Mouse (Mus musculus): ENCODE results near the gene Cacna2d3. TPM values are rescaled to one million over a fixed set of nuclear protein-coding genes. Genes with fewer than 3 reads are reported as not detected.

Gene Cacna2d3
- total and polyA plus RNA-seq, 3 experiments: 0.61 to 0.78 (median 0.70) TPM

- no peaks in the 10 kb centered on the region for H3K79me2 ChIP-seq (replicated peaks; ENCODE audit: control insufficient read depth, insufficient read depth, low read length)
- TF ChIP-seq CTCF (IDR thresholded peaks at IDR 0.05) (no peak), POLR2A (IDR thresholded peaks at IDR 0.05; ENCODE audit: insufficient read depth, low read depth, low read length) (no peak), EP300 (IDR thresholded peaks at IDR 0.05; ENCODE audit: insufficient read depth, low read depth, low read length) (no peak)
- H3K27me3 ChIP-seq (ENCODE audit: control insufficient read depth, insufficient read depth, low read length): no peaks in the 10 kb centered on the region
- no peak for DNase-seq
- no peak overlapping the region for H3K4me3 ChIP-seq
- H3K4me1 ChIP-seq (ENCODE audit: control insufficient read depth, insufficient read depth, low read length): no peaks in the 10 kb centered on the region
- no peak overlapping the region for H3K9ac ChIP-seq (ENCODE audit: low read depth, low read length)
- intact Hi-C loops (cut with DNase I): no loop called here
- 44% methylated on average over 2 of the region's 2 CpGs for WGBS
- no peak overlapping the region for H3K27ac ChIP-seq
- H3K36me3 ChIP-seq (ENCODE audit: control insufficient read depth, insufficient read depth, low read length): no peaks in the 10 kb centered on the region
These were observed 444.0 kb downstream of the Cacna2d3 start for GRCm38 (mm10) chr14:29277701-29278100.

DNA sequence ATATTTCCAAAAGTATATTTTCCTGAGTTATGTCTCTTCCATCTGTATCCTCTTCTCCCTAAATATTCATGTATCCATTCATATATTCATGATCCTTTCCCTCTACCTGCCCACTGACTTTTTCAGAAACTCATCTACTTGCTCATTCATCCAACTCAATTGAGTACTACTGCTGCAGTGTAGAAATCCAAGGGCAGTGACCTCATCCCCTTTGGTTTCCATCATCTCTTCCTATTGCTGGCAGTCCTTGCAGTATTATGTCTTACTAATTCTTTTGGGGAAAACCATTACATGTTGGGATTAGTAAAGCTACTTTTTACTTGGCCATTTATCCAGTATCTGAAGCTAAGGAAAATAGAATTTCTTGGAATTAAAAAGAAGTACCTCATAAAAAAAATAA is 447.8 kb downstream of the Cacna2d3 start:
- H3K27ac ChIP-seq: no peak overlapping the region
- H3K36me3 ChIP-seq (ENCODE audit: control insufficient read depth, insufficient read depth, low read length): no peaks in the 10 kb centered on the region
- no peaks in the 10 kb centered on the region for H3K79me2 ChIP-seq (replicated peaks; ENCODE audit: control insufficient read depth, insufficient read depth, low read length)
- DNase-seq: no peak
- intact Hi-C loops (cut with DNase I): no loop called here
- no peak overlapping the region for H3K9ac ChIP-seq (ENCODE audit: low read depth, low read length)
- no peaks in the 10 kb centered on the region for H3K27me3 ChIP-seq (ENCODE audit: control insufficient read depth, insufficient read depth, low read length)
- TF ChIP-seq CTCF (IDR thresholded peaks at IDR 0.05) (no peak), EP300 (IDR thresholded peaks at IDR 0.05; ENCODE audit: insufficient read depth, low read depth, low read length) (no peak), POLR2A (IDR thresholded peaks at IDR 0.05; ENCODE audit: insufficient read depth, low read depth, low read length) (no peak)
- H3K4me1 ChIP-seq (ENCODE audit: control insufficient read depth, insufficient read depth, low read length): no peaks in the 10 kb centered on the region
- no peak overlapping the region for H3K4me3 ChIP-seq

- H3K4me1 ChIP-seq (ENCODE audit: control insufficient read depth, insufficient read depth, low read length): no peaks in the 10 kb centered on the region
- intact Hi-C loops (cut with DNase I): no loop called here
- TF ChIP-seq POLR2A (IDR thresholded peaks at IDR 0.05; ENCODE audit: insufficient read depth, low read depth, low read length) (no peak), EP300 (IDR thresholded peaks at IDR 0.05; ENCODE audit: insufficient read depth, low read depth, low read length) (no peak), CTCF (IDR thresholded peaks at IDR 0.05) (no peak)
- H3K9ac ChIP-seq (ENCODE audit: low read depth, low read length): no peak overlapping the region
- no peaks in the 10 kb centered on the region for H3K27me3 ChIP-seq (ENCODE audit: control insufficient read depth, insufficient read depth, low read length)
- no peak overlapping the region for H3K4me3 ChIP-seq
- no peak for DNase-seq
- no peak overlapping the region for H3K27ac ChIP-seq
- H3K79me2 ChIP-seq (replicated peaks; ENCODE audit: control insufficient read depth, insufficient read depth, low read length): no peaks in the 10 kb centered on the region
- no peaks in the 10 kb centered on the region for H3K36me3 ChIP-seq (ENCODE audit: control insufficient read depth, insufficient read depth, low read length)
- 94% methylated on average over 5 of the region's 5 CpGs for WGBS
These were observed 451.1 kb downstream of the Cacna2d3 start for GRCm38 (mm10) chr14:29270541-29270940.

DNA sequence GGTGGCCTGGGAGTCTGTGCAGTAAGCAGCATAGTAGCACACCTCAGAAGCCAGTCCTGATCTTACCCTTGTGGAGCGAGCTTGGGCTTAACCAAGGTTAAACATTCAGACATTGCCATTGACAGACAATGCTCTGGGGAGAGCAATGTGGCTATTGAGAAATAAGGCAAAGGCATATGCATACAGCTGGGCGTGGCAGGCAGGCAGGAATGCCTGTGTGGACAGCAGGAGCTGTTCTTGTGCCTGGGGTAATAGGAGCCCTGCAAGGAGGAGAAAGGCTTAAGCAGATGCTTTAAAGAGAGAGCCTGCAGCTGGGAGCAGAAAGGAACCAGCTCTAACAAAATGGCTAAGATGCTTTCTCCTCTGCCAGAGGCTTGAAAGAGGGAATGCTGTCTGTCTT is 451.8 kb downstream of the Cacna2d3 start:
- intact Hi-C loops (cut with DNase I): no loop called here
- Histone ChIP-seq H3K4me1 (ENCODE audit: control insufficient read depth, insufficient read depth, low read length) (no peaks in the 10 kb centered on the region), H3K4me3 (no peak overlapping the region), H3K27ac (no peak overlapping the region), H3K79me2 (replicated peaks; ENCODE audit: control insufficient read depth, insufficient read depth, low read length) (no peaks in the 10 kb centered on the region), H3K27me3 (ENCODE audit: control insufficient read depth, insufficient read depth, low read length) (no peaks in the 10 kb centered on the region), H3K9ac (ENCODE audit: low read depth, low read length) (no peak overlapping the region), H3K36me3 (ENCODE audit: control insufficient read depth, insufficient read depth, low read length) (no peaks in the 10 kb centered on the region)
- no peak for DNase-seq
- no peak for TF ChIP-seq POLR2A (IDR thresholded peaks at IDR 0.05; ENCODE audit: insufficient read depth, low read depth, low read length)
- TF ChIP-seq EP300 (IDR thresholded peaks at IDR 0.05; ENCODE audit: insufficient read depth, low read depth, low read length): no peak
- TF ChIP-seq CTCF (IDR thresholded peaks at IDR 0.05): no peak
- 74% methylated on average over 2 of the region's 2 CpGs for WGBS

- no peak overlapping the region for H3K4me3 ChIP-seq
- H3K79me2 ChIP-seq (replicated peaks; ENCODE audit: control insufficient read depth, insufficient read depth, low read length): no peaks in the 10 kb centered on the region
- WGBS: 49% methylated on average over 5 of the region's 5 CpGs
- no peak overlapping the region for H3K27ac ChIP-seq
- no peaks in the 10 kb centered on the region for H3K4me1 ChIP-seq (ENCODE audit: control insufficient read depth, insufficient read depth, low read length)
- DNase-seq: no peak
- H3K27me3 ChIP-seq (ENCODE audit: control insufficient read depth, insufficient read depth, low read length): no peaks in the 10 kb centered on the region
- no peak overlapping the region for H3K9ac ChIP-seq (ENCODE audit: low read depth, low read length)
- TF ChIP-seq POLR2A (IDR thresholded peaks at IDR 0.05; ENCODE audit: insufficient read depth, low read depth, low read length) (no peak), EP300 (IDR thresholded peaks at IDR 0.05; ENCODE audit: insufficient read depth, low read depth, low read length) (no peak), CTCF (IDR thresholded peaks at IDR 0.05) (no peak)
- intact Hi-C loops (cut with DNase I): no loop called here
- no peaks in the 10 kb centered on the region for H3K36me3 ChIP-seq (ENCODE audit: control insufficient read depth, insufficient read depth, low read length)
These were observed 453.1 kb downstream of the Cacna2d3 start for GRCm38 (mm10) chr14:29268609-29269008.

DNA sequence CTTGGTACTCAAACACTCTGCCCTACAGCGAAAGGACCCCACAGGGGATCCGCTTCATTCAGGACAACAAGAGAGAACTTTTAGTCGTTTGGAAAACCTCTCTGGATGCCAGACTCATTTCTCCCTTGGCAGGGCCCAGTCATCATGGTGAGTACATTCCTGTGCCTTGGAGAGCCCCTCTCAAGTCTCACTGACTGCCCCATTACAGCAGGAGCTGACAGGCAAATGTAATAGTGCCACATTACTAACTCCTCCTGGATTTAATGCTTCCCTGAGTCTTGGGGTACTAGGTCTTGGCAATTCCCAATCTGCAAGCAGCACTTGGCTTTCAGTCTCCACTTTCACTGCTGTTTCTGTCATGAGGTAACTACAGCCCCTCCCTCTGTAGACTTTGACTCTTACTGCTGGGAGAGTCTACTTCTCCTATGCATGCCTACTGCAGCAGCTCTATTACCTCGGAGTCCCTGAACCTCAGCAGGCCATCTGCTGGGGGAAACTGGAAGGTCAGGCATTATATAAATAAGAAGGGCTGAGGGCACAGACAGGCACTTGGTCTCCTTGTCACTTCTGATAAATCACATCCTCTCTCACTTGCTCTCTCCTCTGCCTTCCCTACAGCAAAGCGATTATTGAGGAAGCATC is 454.3 kb downstream of the Cacna2d3 start:
- Histone ChIP-seq H3K36me3 (ENCODE audit: control insufficient read depth, insufficient read depth, low read length) (no peaks in the 10 kb centered on the region), H3K9ac (ENCODE audit: low read depth, low read length) (no peak overlapping the region), H3K4me3 (no peak overlapping the region), H3K27ac (no peak overlapping the region), H3K4me1 (ENCODE audit: control insufficient read depth, insufficient read depth, low read length) (no peaks in the 10 kb centered on the region), H3K27me3 (ENCODE audit: control insufficient read depth, insufficient read depth, low read length) (no peaks in the 10 kb centered on the region), H3K79me2 (replicated peaks; ENCODE audit: control insufficient read depth, insufficient read depth, low read length) (no peaks in the 10 kb centered on the region)
- intact Hi-C loops (cut with DNase I): no loop called here
- TF ChIP-seq EP300 (IDR thresholded peaks at IDR 0.05; ENCODE audit: insufficient read depth, low read depth, low read length): no peak
- no peak for TF ChIP-seq POLR2A (IDR thresholded peaks at IDR 0.05; ENCODE audit: insufficient read depth, low read depth, low read length)
- peak; percentile 42 for TF ChIP-seq CTCF (IDR thresholded peaks at IDR 0.05)
- 47% methylated on average over 5 of the region's 5 CpGs for WGBS
- no peak for DNase-seq
